Mouse (Mus musculus) CD4-positive, CD25-positive, alpha-beta regulatory T cell, adult 4 months (primary cell): Measurements from ENCODE around the gene Enah. TPM values are rescaled to one million over a fixed set of nuclear protein-coding genes. Genes with fewer than 3 reads are reported as not detected.

ENCODE experiments used
- polyA plus RNA-seq, 2 experiments: library from polyadenylated mRNA; unstranded; fragments of 100-300 nt; shearing (Covaris generic); gene quantifications; one replicate each; pipeline ENCODE4 v1.2.1; 2017

Enah gene
- polyA plus RNA-seq, 2 experiments from 2014 or later: 0.43 to 1.3 TPM

Other genes with a start within 250 kb of the Enah start
- 100 to 1,000 TPM; 319 to 341 TPM for gene Lbr, start 176.9 kb downstream of the Enah start, polyA plus RNA-seq
- 100 to 1,000 TPM; 114 to 148 TPM for gene Srp9, start 104.7 kb upstream of the Enah start, polyA plus RNA-seq
- gene Vmn1r1, start 144.5 kb upstream of the Enah start, polyA plus RNA-seq: under 1 TPM in 1 of 2 experiments, not detected in 1; 0.11 TPM